Mouse (Mus musculus) liver, embryonic 15.5 days (tissue): ENCODE measurements around the gene Gm49387. TPM values are rescaled to one million over a fixed set of nuclear protein-coding genes. Genes with fewer than 3 reads are reported as not detected.
"Not testable (repeated sequence)": the region's sequence is repeated elsewhere in the genome, so short reads cannot be mapped to it uniquely, and the experiment has no call there.

Experiments
- ATAC-seq: fragments of 200-750 bp; cut with Nextera tagmentation; 2 replicates; pipeline ENCODE4 v1.8.0; 2017; ENCODE audit warnings: moderate number of reproducible peaks, mild to moderate bottlenecking, moderate library complexity; ENCODE audit not compliant: insufficient read depth
- H3K27ac ChIP-seq: fragments of 300-500 bp; sonication (generic); replicated peaks from 2 replicates; pipeline ENCODE4 v1.5.1; 2015; ENCODE audit warnings: mild to moderate bottlenecking, inconsistent platforms
- H3K27me3 ChIP-seq: fragments of 300-500 bp; sonication (generic); 2 replicates; pipeline ENCODE4 v1.6.1; 2015; ENCODE audit warnings: mild to moderate bottlenecking, inconsistent platforms
- H3K36me3 ChIP-seq: fragments of 300-500 bp; sonication (generic); replicated peaks from 2 replicates; pipeline ENCODE4 v1.6.1; 2015; ENCODE audit warnings: moderate library complexity, mild to moderate bottlenecking, inconsistent platforms
- H3K4me1 ChIP-seq: fragments of 300-500 bp; sonication (generic); replicated peaks from 2 replicates; pipeline ENCODE4 v1.6.1; 2015; ENCODE audit warnings: inconsistent platforms
- H3K4me2 ChIP-seq: fragments of 300-500 bp; sonication (generic); 2 replicates; pipeline ENCODE4 v1.6.1; 2015; ENCODE audit warnings: moderate library complexity, mild to moderate bottlenecking, inconsistent platforms
- H3K4me3 ChIP-seq: fragments of 300-500 bp; sonication (generic); replicated peaks from 2 replicates; pipeline ENCODE4 v1.5.1; 2015; ENCODE audit warnings: mild to moderate bottlenecking, inconsistent platforms
- H3K9ac ChIP-seq: fragments of 300-500 bp; sonication (generic); 2 replicates; pipeline ENCODE4 v1.6.1; 2015; ENCODE audit warnings: moderate library complexity, mild to moderate bottlenecking, inconsistent platforms
- H3K9me3 ChIP-seq: fragments of 300-500 bp; sonication (generic); replicated peaks from 2 replicates; pipeline ENCODE4 v1.6.1; 2016; ENCODE audit warnings: inconsistent platforms
- WGBS: fragments of 180-500 bp; shearing (Covaris S2); methylation state at CpG from one replicate; pipeline ENCODE4 v1.1.7; 2015; ENCODE audit warnings: mixed read lengths; ENCODE audit not compliant: insufficient replicate concordance; 5-methylcytosine and 5-hydroxymethylcytosine counted together
- polyA plus RNA-seq: library from polyadenylated mRNA; unstranded; fragments of >200 nt; fragmentation: Nextera tagmentation; extraction: Ambion mirVana; gene quantifications from 2 replicates; pipeline ENCODE4 v1.2.1, GENCODE M21; 2015

Gene Gm49387
- polyA plus RNA-seq, 1 experiment from 2014 or later = 3.6 TPM

DNA sequence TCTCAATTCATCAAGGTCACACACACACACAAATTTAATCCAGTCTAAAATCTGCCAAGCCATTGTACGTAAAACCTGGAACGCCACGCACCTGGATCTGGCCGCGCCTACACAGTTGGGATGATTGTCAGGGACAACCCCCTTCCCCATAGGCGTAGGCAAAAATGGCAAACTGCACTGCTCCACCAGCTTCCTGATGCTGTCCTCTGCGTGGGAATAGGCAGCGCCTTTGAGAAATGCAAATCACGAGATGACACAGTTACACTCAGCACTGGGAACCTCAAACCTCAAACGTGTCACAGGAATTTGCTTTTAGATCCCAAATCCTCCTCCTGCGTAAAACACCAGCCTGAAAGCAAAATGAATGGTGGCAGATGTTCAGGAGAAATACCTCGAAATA is 17.9 kb downstream of the Gm49387 start:
- Histone ChIP-seq H3K36me3 (peaks cover 7% of the 10 kb centered on the region), H3K4me2 (no peak overlapping the region), H3K9ac (no peak overlapping the region), H3K27ac (no peak overlapping the region), H3K27me3 (no peaks in the 10 kb centered on the region), H3K4me3 (no peak overlapping the region), H3K9me3 (no peaks in the 10 kb centered on the region), H3K4me1 (no peaks in the 10 kb centered on the region)
- ATAC-seq = no peak
- 75% methylated on average over 12 of the region's 12 CpGs for WGBS

DNA sequence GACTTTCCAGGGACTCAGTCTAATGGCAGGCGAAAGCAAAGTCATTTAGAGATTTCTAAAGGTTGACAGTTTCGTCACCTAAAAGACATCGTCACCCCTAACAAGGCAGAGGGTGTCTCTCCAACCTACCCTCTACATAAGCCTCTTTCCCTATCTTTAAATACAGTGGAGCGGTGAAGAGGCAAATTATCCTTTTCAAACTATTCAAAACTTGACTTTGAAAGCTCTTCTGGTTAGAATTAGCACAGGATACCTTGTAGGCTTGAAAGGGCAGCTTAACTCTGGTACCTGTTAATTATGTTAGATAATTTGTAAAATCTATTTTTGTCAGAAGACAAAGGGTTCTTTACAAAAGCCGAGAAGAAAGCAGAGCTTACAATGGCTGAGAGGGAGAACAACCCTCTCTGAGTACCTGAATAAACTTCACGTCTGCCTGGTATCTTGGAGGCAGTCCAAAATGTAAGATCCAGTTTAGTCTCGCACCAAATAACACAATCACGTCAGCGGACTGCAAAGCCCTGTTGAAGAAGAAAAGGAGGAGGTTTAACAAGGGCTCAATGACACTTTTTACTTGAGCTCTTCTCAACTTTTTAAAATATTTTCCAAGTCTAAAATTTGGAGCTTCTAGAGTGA is 20.0 kb downstream of the Gm49387 start:
- Histone ChIP-seq H3K9ac (no peak overlapping the region), H3K9me3 (no peaks in the 10 kb centered on the region), H3K36me3 (peaks cover 11% of the 10 kb centered on the region), H3K4me1 (no peaks in the 10 kb centered on the region), H3K27ac (no peak overlapping the region), H3K4me2 (no peak overlapping the region), H3K4me3 (no peak overlapping the region), H3K27me3 (no peaks in the 10 kb centered on the region)
- ATAC-seq = no peak
- WGBS = 74% methylated on average over 9 of the region's 9 CpGs

DNA sequence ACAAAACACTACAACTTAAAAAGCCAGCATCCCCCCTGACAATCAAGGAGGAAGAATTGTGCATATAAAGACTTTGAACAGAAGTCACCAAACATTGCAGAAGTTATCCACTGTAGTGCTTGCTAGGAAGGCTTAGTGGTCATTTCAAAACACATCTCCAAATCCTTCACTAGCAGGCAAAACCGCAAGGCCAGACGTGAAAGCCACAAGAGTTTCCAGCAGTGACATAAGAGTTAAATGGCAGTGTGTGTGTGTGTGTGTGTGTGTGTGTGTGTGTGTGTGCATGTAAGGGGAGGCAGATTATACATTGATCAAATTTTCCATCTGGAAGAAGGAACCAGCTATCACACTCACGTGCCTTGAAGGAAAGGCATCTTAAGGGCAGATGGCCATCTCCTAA is 22.7 kb downstream of the Gm49387 start:
- Histone ChIP-seq H3K9me3 (no peaks in the 10 kb centered on the region), H3K4me1 (no peaks in the 10 kb centered on the region), H3K4me3 (no peak overlapping the region), H3K27ac (no peak overlapping the region), H3K36me3 (peaks cover 17% of the 10 kb centered on the region), H3K9ac (no peak overlapping the region), H3K4me2 (no peak overlapping the region), H3K27me3 (no peaks in the 10 kb centered on the region)
- WGBS = 45% methylated on average over 3 of the region's 3 CpGs
- ATAC-seq = no peak

DNA sequence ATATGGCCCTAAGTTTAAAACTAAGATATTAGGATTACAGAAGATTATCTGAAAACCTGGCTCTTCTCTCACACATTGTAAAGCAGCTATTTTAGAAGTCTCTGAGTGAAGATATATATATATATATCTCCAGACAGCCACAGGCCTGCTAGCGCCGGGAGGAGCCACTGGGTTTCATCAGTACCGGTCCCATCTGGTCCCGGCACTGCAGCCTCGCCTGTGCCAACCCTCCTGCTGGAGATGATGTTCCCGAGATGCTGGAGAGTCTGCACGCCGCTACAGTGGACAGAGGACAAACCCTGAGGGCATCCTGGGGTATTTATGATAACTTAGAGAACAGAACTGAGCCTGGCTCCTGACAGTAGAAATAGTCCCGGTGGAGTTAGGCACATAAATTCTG is 23.5 kb downstream of the Gm49387 start:
- no peak overlapping the region for H3K4me3 ChIP-seq
- H3K36me3 ChIP-seq = peaks cover 25% of the 10 kb centered on the region
- H3K4me2 ChIP-seq = no peak overlapping the region
- H3K27ac ChIP-seq = no peak overlapping the region
- no peak overlapping the region for H3K9ac ChIP-seq
- H3K27me3 ChIP-seq = no peaks in the 10 kb centered on the region
- no peaks in the 10 kb centered on the region for H3K9me3 ChIP-seq
- H3K4me1 ChIP-seq = no peaks in the 10 kb centered on the region
- WGBS = 82% methylated on average over 9 of the region's 9 CpGs
- no peak for ATAC-seq

DNA sequence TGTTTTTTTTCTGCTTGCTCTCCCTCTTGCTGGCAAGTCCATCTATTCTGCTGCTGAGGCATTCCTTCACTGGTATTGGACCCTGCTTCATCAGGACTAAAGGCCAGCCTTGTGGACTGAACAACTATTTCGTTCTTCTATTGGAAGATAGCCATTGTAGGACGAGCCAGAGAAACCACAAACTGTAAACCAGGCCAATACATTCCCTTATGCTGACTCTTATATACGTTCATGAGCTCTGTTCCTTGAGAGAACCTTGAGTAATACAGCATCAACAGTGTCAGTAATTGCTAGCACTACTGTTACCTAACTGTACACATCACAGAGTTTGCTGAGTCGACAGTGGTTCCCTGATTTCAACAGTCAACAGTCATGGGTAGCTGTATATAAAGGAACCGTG is 27.0 kb downstream of the Gm49387 start:
- no peaks in the 10 kb centered on the region for H3K27me3 ChIP-seq
- no peak overlapping the region for H3K9ac ChIP-seq
- peaks cover 18% of the 10 kb centered on the region for H3K36me3 ChIP-seq
- no peak overlapping the region for H3K27ac ChIP-seq
- H3K4me2 ChIP-seq = no peak overlapping the region
- no peaks in the 10 kb centered on the region for H3K4me1 ChIP-seq
- H3K4me3 ChIP-seq = no peak overlapping the region
- 58% methylated on average over 5 of the region's 5 CpGs for WGBS
- no peaks in the 10 kb centered on the region for H3K9me3 ChIP-seq
- no peak for ATAC-seq

DNA sequence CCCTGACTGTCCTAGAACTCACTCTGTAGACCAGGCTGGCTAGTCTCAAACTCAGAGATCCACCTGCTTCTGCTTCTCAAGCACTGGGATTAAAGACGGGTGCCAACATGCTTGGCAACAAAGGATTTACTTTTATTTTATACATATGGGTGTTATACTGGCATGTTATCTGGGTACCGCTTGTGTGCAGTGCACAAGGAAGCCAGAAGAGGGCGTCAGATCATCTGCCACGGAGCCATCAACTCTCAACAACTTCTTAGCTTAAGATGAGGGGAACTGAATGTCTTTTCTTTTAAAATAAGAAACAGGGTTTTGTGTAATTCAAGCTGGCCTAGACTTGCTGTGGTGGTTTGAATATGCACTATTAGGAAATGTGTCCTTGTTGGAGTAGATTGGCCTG is 28.7 kb downstream of the Gm49387 start:
- Histone ChIP-seq H3K27me3 (no peaks in the 10 kb centered on the region), H3K9ac (no peak overlapping the region), H3K9me3 (no peaks in the 10 kb centered on the region), H3K4me1 (no peaks in the 10 kb centered on the region), H3K4me2 (no peak overlapping the region), H3K27ac (no peak overlapping the region), H3K36me3 (peaks cover 18% of the 10 kb centered on the region), H3K4me3 (no peak overlapping the region)
- ATAC-seq = no peak
- WGBS = 52% methylated on average over 4 of the region's 4 CpGs

DNA sequence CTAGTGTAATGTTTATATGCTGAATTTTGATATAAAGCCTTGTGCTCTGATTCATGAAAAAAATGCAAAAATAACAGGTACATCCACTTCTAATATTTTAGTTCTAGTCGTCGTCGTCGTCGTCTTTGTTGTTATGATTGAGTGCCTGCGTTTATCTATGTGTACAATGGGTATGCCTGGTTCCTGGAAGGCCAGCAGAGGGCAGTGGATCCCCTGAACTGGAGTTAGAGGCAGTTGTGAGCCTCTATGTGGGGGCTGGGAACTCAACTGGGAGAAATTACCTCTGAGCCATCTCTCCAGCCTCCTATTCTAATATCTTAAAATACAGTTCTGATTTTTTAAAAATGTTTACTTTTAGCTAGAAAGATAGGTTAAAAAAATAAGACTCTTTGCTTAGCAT is 35.2 kb downstream of the Gm49387 start:
- Histone ChIP-seq H3K36me3 (no peaks in the 10 kb centered on the region), H3K4me3 (no peak overlapping the region), H3K4me1 (peaks cover 26% of the 10 kb centered on the region), H3K9me3 (no peaks in the 10 kb centered on the region), H3K27ac (no peak overlapping the region), H3K27me3 (no peaks in the 10 kb centered on the region), H3K9ac (no peak overlapping the region), H3K4me2 (no peak overlapping the region)
- WGBS = 55% methylated on average over 6 of the region's 6 CpGs
- no peak for ATAC-seq

DNA sequence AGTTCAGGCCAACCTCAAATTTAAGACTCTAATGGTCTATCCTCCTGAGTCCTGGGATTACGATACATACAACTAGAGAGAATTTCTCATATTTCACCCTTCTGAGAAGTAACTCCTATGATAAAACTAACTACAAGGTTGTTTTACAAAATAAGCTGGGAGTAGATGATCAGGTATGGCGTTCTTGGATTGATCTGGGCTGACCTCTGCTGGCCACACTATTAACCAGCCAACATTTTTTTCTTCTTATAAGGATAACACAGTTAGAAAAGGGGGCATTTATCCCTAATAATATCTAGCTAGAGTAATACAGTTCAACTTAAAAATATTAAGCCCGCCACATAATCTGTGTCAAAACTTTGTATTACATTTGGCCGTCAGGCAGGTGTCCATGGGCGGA is 35.8 kb downstream of the Gm49387 start:
- no peaks in the 10 kb centered on the region for H3K27me3 ChIP-seq
- H3K4me2 ChIP-seq = no peak overlapping the region
- no peak overlapping the region for H3K27ac ChIP-seq
- 64% methylated on average over 5 of the region's 5 CpGs for WGBS
- H3K9me3 ChIP-seq = no peaks in the 10 kb centered on the region
- H3K9ac ChIP-seq = no peak overlapping the region
- H3K4me1 ChIP-seq = peaks cover 26% of the 10 kb centered on the region
- H3K36me3 ChIP-seq = no peaks in the 10 kb centered on the region
- no peak overlapping the region for H3K4me3 ChIP-seq
- no peak for ATAC-seq

DNA sequence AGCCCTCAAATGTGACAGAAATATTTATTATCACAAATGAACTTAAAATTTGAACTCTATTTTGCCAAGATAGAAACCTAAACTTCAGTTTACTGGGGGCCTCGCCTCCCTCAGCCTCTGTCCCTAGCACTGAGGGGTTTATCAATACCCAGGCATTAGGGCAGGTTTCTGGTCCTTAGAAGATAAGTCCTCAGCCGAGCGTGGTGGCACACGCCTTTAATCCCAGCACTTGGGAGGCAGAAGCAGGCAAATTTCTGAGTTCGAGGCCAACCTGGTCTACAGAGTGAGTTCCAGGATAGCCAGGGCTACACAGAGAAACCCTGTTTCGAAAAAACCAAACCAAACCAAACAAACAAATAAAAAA is 38.1 kb downstream of the Gm49387 start:
- not testable (repeated sequence) for H3K9ac ChIP-seq, H3K9me3 ChIP-seq, H3K27me3 ChIP-seq, H3K36me3 ChIP-seq, H3K4me3 ChIP-seq
- H3K27ac ChIP-seq = peak overlapping the region; percentile 54; the same call in 1 of the 2 replicates
- 34% methylated on average over 6 of the region's 6 CpGs for WGBS
- peak; percentile 95 for ATAC-seq
- H3K4me2 ChIP-seq = peak overlapping the region; percentile 35; the same call in 1 of the 2 replicates
- H3K4me1 ChIP-seq = peaks cover 26% of the 10 kb centered on the region

DNA sequence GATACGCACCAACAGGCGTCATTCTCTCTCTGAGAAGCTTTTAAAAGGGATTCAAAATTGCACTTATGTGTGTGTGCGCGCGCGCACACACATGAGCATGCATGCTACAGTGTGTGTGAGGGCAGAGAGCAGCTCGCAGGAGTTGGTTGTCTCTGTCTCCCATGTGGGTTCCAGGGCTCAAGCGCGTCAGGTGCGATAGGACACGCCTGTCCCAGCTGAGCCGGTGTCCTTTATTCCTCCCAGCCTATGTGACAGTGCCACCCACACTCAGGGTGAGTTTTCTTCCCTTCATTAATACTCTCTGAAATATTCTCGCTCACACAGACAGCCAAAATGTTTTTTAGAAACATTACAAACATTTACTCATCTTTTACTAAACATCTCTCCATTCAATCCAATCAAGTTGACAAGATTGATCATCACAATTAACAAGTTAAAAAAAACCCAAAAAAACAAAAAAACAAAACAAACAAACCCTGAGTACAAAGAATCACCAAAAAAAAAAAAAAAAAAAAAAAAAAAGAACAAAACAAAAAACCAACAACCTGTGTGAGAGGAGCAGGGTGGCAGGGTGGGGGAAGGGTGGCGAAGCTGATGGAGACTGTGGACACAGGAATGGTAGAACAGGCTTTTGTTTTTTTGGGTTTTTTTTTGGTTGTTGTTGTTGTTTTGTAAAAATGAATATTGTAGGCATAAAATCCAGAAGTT is 38.6 kb downstream of the Gm49387 start:
- Histone ChIP-seq H3K9ac (no peak overlapping the region), H3K4me2 (peak overlapping the region; percentile 35; the same call in 1 of the 2 replicates), H3K4me3 (no peak overlapping the region), H3K4me1 (peaks cover 26% of the 10 kb centered on the region), H3K9me3 (no peaks in the 10 kb centered on the region), H3K27me3 (no peaks in the 10 kb centered on the region), H3K36me3 (no peaks in the 10 kb centered on the region), H3K27ac (peak overlapping the region; percentile 54)
- 81% methylated on average over 14 of the region's 14 CpGs for WGBS
- ATAC-seq = peak; percentile 75

DNA sequence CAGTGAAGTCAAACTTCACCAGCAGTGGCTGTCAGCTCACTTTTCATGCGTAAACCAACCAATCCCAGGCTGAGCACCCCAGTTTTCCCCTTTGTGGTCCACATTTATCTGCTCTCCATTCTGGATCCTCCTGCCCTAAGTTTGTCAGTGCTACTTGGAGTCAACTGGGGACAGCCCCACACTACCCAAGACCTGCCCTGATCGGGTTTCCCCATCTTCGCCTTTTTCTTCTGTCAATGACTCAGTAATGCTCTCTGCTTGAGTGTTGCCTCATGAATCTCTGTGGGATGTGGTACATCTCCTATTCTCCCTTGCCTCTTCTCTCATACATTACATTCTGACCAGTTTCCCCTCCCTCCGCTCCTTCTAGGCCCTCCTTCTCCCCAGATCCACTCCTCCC is 43.2 kb downstream of the Gm49387 start:
- Histone ChIP-seq H3K27ac (no peak overlapping the region), H3K4me3 (no peak overlapping the region), H3K4me1 (peaks cover 14% of the 10 kb centered on the region), H3K9ac (no peak overlapping the region), H3K9me3 (no peaks in the 10 kb centered on the region), H3K36me3 (no peaks in the 10 kb centered on the region), H3K4me2 (no peak overlapping the region), H3K27me3 (no peaks in the 10 kb centered on the region)
- ATAC-seq = no peak
- 78% methylated on average over 4 of the region's 4 CpGs for WGBS

DNA sequence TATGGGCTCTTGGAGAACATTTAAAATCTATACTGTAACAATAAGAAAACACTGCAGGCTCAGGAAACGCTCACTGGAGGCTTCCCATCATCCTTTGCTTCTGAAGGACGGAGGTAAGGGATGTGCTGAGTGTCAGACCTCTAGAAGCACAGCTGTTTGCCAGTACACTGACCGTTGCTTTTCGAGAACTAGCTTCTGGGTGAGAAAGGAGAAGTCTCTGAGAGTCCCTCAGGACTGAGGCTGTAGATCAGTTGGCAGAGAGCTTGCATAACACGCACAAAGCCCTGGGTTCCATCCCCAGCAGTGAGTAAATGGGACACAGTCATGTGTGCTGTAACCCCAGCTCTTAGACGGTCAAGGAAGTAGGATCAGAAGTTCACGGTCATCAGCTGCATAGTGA is 44.3 kb downstream of the Gm49387 start:
- H3K27me3 ChIP-seq = no peaks in the 10 kb centered on the region
- no peak overlapping the region for H3K9ac ChIP-seq
- no peak overlapping the region for H3K4me2 ChIP-seq
- H3K36me3 ChIP-seq = no peaks in the 10 kb centered on the region
- H3K9me3 ChIP-seq = no peaks in the 10 kb centered on the region
- no peak overlapping the region for H3K4me3 ChIP-seq
- H3K4me1 ChIP-seq = peaks cover 4% of the 10 kb centered on the region
- ATAC-seq = no peak
- WGBS = 44% methylated on average over 7 of the region's 7 CpGs
- peak overlapping the region; percentile 31; the same call in 1 of the 2 replicates for H3K27ac ChIP-seq
